Mouse (Mus musculus) kidney, adult 18-20 months (tissue): ENCODE data around the gene Inafm1.
"Not testable (repeated sequence)": the region's sequence is repeated elsewhere in the genome, so short reads cannot be mapped to it uniquely, and the experiment has no call there.

Source experiments
- DNase-seq: peaks from one replicate; pipeline ENCODE4 v3.0.0; 2021

Inafm1 gene

GRCm38 (mm10) chr7:16273081-16273765 is at the start of gene Inafm1:
TSS of gene Inafm1 (minus strand) at chr7:16273617.
- peak; percentile 88 for DNase-seq

DNA sequence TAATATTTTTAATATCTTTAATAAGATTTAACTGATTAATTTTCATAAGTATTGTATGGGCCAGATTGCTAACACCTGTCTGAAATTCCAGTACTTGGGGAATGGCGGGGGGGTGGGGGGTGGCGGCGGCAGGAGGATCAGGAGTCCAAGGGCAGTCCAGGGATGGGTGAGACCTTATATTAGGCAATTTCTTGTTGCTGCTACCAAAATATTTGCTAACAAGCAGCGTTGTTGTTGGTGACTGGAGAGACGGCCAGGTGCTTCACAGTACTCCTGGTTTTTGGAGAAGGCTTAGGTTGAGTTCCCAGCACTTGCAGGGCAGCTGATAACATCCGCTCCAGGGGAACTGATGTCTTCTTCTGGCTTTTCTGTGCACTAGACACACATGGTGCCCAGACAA is 47.1 kb upstream of the Inafm1 start:
- DNase-seq: no peak

GRCm38 (mm10) chr7:16319216-16319615 is 45.8 kb upstream of the Inafm1 start:
- DNase-seq: no peak

DNA sequence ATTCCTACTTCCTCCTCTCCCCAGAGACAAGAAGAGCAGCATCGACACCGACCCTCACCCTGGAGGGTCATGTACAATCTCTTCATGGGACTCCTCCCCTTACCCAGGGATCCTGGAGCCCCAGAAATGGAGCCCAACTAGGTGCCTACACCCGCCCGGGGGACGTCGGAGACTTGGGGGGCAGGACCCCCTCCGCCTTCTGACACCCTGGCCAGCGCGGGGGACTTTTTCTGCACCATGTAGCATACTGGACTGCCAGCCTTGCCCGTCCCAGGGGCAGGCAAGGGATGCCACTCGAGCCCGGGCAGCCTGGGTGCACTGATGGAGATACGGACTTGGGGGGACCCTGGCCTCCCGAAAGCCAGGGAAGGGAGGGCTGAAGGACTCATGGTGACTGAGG is 43.7 kb upstream of the Inafm1 start:
- no peak for DNase-seq

- DNase-seq: no peak
Observed at GRCm38 (mm10) chr7:16315222-16315759, 41.9 kb upstream of the Inafm1 start.

DNA sequence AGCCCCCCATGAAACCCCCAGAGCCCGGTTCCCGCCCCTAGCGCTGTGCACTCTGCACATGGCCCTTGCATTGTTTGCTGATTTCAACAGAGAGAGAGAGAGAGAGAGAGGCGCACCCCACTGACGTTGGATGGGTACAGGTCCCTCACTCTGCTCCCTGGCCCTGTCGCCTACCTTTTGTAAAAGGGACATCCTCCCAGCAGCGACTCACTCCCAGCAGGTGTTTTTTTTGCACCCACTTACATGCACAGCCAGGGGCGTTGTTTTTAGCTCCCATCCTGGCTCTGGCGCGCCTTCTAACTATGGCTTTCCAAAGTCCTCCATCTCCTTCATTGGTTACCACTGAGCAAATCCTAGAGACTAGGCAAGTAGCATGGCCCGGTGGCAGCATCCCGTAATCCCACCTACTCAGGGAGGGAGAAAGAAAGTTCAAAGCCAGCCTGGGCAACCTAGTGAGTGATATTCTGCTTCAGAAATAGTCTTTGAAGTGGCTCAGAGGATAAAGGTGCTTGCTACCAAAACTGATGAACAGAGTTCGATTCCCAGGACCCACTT is 40.9 kb upstream of the Inafm1 start:
- no peak for DNase-seq

GRCm38 (mm10) chr7:16313481-16314220 is 40.2 kb upstream of the Inafm1 start:
- DNase-seq: peak; percentile 76

DNA sequence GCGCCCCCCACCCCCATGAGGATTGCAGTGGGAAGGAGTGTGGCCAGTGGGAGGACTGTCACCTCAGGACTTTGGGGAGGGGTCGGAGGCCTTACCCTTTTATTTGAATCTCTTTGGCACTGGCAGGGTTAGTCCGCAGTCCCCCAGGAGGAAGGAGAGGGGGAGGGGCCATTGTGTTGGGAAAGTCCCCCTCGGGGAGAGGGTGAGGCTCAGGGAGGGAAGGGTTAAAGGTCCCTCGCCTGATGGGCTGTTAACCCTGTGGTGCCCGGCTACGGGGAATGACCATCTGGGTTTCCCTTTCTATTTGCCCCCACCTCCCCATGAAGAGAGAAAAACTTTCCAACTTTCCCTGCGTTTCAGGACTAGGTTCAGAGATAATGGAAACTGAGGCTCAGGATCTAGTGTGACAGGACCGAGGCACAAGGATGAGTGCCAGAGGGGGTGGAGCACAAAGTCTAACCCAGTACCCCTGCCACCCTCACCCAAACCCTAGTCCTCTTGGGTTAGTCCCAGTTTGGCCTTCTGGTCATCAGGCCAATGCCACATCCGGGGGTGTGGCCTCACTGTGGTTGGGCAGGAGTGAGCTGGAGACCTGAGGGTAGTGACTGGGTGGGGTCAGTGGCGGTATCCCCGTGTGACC is 39.4 kb upstream of the Inafm1 start:
- DNase-seq: peak; percentile 63

DNA sequence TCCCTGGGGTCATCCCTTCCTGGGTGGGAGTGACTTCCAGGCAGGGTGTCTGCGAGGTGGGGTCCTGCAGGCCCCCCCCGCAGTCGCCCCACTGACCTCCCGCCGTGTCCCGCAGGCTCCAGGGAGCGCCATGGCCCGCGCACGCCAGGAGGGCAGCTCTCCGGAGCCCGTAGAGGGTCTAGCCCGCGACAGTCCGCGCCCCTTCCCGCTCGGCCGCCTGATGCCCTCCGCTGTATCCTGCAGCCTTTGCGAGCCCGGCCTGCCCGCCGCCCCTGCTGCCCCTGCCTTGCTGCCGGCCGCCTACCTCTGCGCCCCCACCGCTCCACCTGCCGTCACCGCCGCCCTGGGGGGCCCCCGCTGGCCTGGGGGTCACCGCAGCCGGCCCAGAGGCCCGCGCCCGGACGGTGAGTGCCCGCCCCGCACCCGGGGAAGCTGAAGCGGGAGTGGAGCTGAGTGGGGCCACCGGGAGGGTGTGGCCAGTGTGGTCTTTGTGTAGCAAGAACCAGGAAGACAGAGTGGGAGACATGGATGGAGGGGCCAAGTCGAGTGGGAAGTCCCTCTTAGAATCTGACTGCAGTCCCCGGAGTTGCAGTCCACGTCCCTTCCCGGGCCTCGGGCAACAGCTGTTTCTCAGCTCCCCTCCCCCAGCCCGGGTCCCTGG is 38.7 kb upstream of the Inafm1 start:
- DNase-seq: peak; percentile 40

GRCm38 (mm10) chr7:16311453-16312004 is 38.1 kb upstream of the Inafm1 start:
- peak; percentile 35 for DNase-seq

GRCm38 (mm10) chr7:16310521-16311452 is 37.4 kb upstream of the Inafm1 start:
- DNase-seq: peak; percentile 33

DNA sequence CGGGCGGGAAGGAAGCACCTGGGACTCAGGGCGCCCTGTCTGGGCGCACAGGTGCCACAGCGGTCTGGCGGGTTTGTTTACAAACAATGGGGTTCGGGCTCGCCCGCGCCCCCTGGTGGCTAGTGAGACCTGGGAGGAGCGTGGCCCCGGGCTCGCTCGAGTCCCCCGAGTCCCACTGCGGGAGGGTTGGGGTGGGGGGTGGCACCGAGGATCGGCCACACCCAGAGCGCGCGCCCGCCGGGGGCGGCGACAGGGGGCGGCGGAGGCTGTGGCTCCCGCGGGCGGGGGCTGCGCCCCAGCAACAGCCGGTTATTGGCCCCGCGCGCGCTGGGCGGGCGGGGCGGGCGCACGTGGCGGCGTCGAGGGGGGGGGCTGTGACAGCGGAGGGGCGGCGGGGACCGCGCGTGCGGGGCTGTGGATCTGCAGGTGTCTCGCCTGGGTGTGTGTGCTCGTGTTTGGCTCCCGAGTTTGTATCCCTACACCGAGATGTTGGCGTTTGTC is 36.7 kb upstream of the Inafm1 start:
- peak; percentile 89 for DNase-seq

DNA sequence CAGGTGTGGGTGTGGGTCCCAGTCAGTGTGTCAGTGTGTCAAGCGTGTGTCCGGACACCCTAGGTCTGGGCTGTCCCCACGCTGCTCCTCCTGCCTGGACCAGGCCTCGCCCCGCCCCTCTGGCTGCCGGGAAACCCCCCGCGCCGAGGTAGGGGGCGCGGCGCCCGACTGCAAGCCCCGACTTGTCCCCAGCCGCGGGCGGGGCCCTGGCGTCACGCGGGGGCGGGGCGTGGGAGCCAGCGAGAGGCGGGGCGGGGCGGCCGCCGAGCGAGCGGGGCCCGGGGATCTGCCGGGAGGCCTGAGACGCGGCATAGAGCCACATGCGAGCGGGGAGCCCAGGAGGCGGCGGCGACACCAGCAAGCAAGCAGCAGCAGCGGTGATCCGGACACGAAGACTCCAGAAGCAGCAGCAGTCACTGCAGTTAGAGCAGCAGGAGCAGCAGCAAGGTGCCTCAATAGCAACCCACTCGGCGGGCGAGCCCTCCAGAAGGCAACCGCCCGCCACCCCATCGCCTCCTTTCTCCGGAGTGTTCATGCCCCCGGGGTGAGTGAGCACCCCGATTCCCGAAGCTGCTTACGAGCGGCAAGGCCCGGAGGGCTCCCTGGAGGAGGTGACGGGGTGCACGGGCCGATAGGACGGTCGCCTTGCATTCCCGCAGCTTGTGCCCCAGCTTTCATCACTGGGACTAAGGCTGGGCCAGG is 36.1 kb upstream of the Inafm1 start:
- peak; percentile 94 for DNase-seq

DNA sequence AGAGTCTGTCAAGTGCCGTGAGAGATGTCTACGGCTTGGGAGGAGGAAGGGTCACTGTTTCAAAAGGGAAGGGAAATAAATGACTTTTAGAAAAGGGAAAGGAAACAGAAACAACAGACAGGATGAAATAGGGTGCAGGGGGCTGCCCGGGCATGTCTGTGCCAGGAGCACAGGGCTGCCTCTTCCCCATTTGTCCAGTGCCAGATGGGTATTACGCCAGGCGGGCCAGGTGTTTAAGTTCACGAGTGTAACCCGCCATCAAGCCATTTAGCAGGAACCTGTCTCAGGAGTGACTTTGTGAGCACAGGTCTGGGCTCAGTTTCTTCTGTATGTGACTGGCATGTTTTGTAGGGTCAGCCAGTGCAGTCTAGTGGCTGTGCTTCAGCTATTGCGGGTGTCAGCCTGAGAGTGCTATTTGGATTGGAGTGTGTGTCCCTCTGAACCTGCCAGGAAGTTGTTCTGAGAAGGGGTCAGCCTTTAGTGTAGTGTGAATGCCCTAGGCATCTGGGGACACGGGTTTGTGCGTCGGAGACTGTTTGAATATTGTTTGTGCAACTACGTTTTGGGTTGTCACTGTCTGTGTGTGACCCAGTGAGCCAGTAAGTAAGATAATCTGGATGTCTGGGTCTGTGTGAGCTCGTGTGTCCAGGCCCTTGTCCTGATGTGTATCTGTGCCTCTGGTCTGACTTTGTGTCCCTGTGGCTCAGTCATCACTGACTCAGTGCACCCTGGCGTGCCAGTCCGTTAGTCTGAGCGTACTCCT is 35.3 kb upstream of the Inafm1 start:
- DNase-seq: no peak

- DNase-seq: not testable (repeated sequence)
Observed at GRCm38 (mm10) chr7:16308093-16308492, 34.7 kb upstream of the Inafm1 start, which contains the start of gene Bbc3. TSS of gene Bbc3 (plus strand) at chr7:16308393.

GRCm38 (mm10) chr7:16307141-16307540 is 33.7 kb upstream of the Inafm1 start:
- DNase-seq: not testable (repeated sequence)

DNA sequence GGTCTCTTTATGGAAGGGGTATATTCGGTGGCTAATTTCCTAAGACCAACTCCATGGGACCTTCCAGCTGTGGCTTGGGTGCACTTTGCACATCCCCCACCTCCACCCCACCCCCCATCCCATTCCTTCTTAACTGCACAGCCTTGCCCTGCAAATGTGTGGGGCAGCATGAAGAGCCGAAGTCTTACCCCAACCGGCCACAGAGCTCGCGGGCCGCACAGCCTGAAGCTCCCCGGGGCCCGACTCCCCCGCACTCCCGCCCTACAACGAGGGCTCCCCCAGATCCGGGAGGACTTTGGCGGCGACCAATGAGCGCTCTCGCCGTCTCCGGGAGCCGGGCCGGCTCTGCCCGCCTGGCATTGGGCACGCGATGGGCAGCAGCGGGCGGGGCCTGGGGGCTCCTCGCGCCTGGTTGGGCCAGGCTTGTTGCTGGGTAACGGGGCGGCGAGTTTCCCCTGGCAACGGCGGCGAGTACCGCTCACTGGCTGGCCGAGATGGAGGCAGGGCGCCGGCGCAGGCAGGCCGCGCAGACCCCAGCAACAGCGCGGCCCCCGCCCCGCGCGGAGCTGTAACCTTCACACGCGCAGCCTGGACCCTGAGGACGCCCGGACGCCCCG is 26.1 kb upstream of the Inafm1 start:
- peak; percentile 84 for DNase-seq

DNA sequence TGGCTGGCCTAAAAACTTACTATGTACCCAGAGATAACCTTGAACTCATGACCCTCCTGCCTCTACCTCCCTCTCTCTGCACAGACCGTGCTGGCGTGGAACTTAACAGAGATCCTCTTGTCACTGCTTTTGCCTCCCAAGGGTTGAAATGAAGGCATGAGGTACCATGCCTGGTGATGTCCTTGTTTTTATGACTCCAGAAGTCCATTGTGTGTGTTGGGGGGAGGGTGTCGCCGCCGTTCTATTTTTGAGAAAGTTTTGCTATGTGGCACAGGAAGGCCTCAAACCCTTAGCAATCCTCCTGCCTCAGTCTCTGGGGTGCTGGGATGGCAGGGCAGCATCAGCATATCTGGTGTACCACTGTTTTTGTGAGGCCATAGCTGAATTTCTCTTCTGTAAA is 25.5 kb upstream of the Inafm1 start:
- DNase-seq: no peak

GRCm38 (mm10) chr7:16297616-16298015 is 24.2 kb upstream of the Inafm1 start:
- DNase-seq: no peak
